Mouse (Mus musculus) intestine, embryonic 14.5 days (tissue): ENCODE data around the gene Tubg1. TPM values are rescaled to one million over a fixed set of nuclear protein-coding genes. Genes with fewer than 3 reads are reported as not detected.

Experiments
- ATAC-seq: fragments of 200-750 bp; cut with Nextera tagmentation; replicated peaks from 2 replicates; pipeline ENCODE4 v1.8.0; 2017; ENCODE audit warnings: low read depth, moderate number of reproducible peaks, moderate TSS enrichment, moderate library complexity; ENCODE audit not compliant: low FRiP score, low TSS enrichment
- DNase-seq: peaks from one replicate; pipeline ENCODE4 v3.0.0-alpha.2; 2018; ENCODE audit warnings: low spot score
- H3K27ac ChIP-seq: fragments of 300-500 bp; sonication (generic); 2 replicates; pipeline ENCODE4 v1.5.1; 2014; ENCODE audit warnings: low read depth, mild to moderate bottlenecking, control low read depth
- H3K27me3 ChIP-seq: fragments of 300-500 bp; sonication (generic); replicated peaks from 2 replicates; pipeline ENCODE4 v1.6.1; 2014; ENCODE audit warnings: low read length, control low read depth; ENCODE audit not compliant: control insufficient read depth, insufficient read depth
- H3K36me3 ChIP-seq: fragments of 300-500 bp; sonication (generic); 2 replicates; pipeline ENCODE4 v1.6.1; 2014; ENCODE audit warnings: low read length, control low read depth; ENCODE audit not compliant: control insufficient read depth, insufficient read depth
- H3K4me1 ChIP-seq: fragments of 300-500 bp; sonication (generic); replicated peaks from 2 replicates; pipeline ENCODE4 v1.6.1; 2014; ENCODE audit warnings: low read length, control low read depth, mixed read lengths; ENCODE audit not compliant: control insufficient read depth, insufficient read depth
- H3K4me2 ChIP-seq: fragments of 300-500 bp; sonication (generic); 2 replicates; pipeline ENCODE4 v1.6.1; 2014; ENCODE audit warnings: low read length
- H3K4me3 ChIP-seq: fragments of 300-500 bp; sonication (generic); 2 replicates; pipeline ENCODE4 v1.5.1; 2014; ENCODE audit warnings: low read depth, low read length, control low read depth, mixed read lengths
- H3K9ac ChIP-seq: fragments of 300-500 bp; sonication (generic); 2 replicates; pipeline ENCODE4 v1.6.1; 2014; ENCODE audit warnings: mild to moderate bottlenecking, low read length
- H3K9me3 ChIP-seq: fragments of 300-500 bp; sonication (generic); 2 replicates; pipeline ENCODE4 v1.6.1; 2016; ENCODE audit warnings: low read length, control low read depth; ENCODE audit not compliant: control insufficient read depth
- WGBS: fragments of 180-500 bp; shearing (Covaris S2); extraction: QIAGEN DNeasy Blood & Tissue Kit; methylation state at CpG from one replicate; pipeline ENCODE4 v1.1.7; 2014; 5-methylcytosine and 5-hydroxymethylcytosine counted together
- polyA plus RNA-seq: library from polyadenylated mRNA; unstranded; fragments of >200 nt; fragmentation: Nextera tagmentation; extraction: Ambion mirVana; gene quantifications from 2 replicates; pipeline ENCODE4 v1.2.1, GENCODE M21; 2014

The Tubg1 gene
- polyA plus RNA-seq, 1 experiment from 2014 or later: 73.8 TPM

DNA sequence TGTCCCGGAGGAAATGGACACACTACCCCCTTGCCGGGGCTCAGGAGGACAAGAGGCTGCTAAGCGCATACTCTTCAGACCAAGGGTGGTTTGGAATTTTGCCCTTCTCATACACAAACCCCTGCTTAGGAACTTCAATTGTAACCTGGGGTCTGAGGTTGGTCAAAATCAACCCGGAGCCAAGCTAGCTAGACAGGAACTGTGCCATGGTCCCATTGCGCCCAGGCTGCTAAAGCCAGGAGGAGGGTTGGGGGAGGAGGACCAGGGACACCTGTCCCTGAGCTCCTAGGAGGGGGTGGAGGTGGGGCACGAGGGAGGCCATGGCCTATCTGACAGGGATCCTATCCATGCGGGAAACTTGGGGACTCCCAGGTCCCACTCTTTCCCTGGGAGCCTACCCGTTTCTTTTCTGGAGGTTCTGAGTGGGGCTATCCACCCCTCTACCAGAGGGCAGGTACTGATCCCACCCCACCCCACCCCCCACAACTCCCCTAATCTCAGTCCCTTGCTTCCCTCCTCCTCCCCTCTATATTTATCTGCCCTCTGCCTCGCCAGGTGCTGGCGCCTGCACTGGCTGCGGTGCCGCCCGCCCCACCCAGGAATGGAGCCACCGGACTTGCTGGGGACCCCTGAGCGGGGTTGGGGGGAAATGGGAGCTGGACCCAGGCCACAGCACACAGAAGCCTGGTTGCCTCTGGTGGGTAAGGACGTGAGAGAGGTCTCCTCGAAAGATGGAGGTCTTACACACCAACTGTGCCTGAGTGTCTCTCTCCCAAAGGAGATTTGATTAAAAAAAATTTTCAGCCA, 49.8 kb downstream of the Tubg1 start:
- Histone ChIP-seq H3K4me3 (peak overlapping the region; percentile 63), H3K27ac (no peak overlapping the region; the same call in 1 of the 2 replicates), H3K36me3 (peaks cover 34% of the 10 kb centered on the region), H3K9ac (peak overlapping the region; percentile 59), H3K9me3 (no peaks in the 10 kb centered on the region), H3K27me3 (peaks cover 43% of the 10 kb centered on the region), H3K4me1 (peaks cover 35% of the 10 kb centered on the region), H3K4me2 (peak overlapping the region; percentile 64)
- DNase-seq: no peak
- no peak for ATAC-seq
- WGBS: 21% methylated on average over 17 of the region's 17 CpGs

DNA sequence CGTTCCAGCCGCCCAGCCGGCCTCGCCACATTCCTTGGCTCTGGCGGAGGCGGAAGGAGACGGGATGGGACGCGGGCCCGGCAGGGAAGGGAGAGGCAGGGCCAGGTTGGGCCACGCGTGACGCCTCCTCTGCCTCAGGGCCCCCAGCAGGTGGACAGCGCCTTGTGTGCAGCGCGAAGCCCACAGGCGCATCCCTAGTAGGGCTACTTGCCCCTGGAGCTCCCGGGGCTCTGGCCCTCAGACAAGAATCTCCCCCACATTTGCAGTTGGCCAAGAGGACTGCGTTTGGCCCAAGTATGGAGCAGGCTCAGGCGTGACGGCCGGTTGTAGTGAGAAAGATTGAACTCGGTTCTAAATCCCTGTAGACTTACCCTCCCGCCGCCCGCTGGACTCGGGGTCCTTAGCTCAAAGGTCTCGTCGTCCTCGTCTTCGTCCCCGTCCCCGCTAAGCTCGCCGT, 50.6 kb downstream of the Tubg1 start, which contains the start of gene Cntnap1:
Gene Cntnap1 (plus strand): TSS at position 170 of the 457 bp plus-strand sequence.
- WGBS: under 1% methylated on average over 34 of the region's 35 CpGs
- Histone ChIP-seq H3K27me3 (peaks cover 38% of the 10 kb centered on the region), H3K4me1 (peaks cover 35% of the 10 kb centered on the region), H3K9me3 (no peaks in the 10 kb centered on the region), H3K9ac (peak within 1 kb of the TSS; percentile 59), H3K36me3 (peaks cover 25% of the 10 kb centered on the region), H3K27ac (peak within 1 kb of the TSS; percentile 75), H3K4me2 (peak within 1 kb of the TSS; percentile 64), H3K4me3 (peak within 1 kb of the TSS; percentile 63)
- no peak for ATAC-seq
- peak; percentile 86 for DNase-seq

- Histone ChIP-seq H3K4me2 (peak within 1 kb of the TSS; percentile 64), H3K27ac (peak within 1 kb of the TSS; percentile 85), H3K9ac (peak within 1 kb of the TSS; percentile 59), H3K27me3 (peaks cover 38% of the 10 kb centered on the region), H3K36me3 (peaks cover 21% of the 10 kb centered on the region), H3K9me3 (no peaks in the 10 kb centered on the region), H3K4me3 (peak within 1 kb of the TSS; percentile 63), H3K4me1 (peaks cover 37% of the 10 kb centered on the region)
- WGBS: under 1% methylated on average over 49 of the region's 50 CpGs
- ATAC-seq (peak; percentile 93), DNase-seq (peak; percentile 92)
Measured at GRCm38 (mm10) chr11:101170811-101171610, 51.3 kb downstream of the Tubg1 start, which contains the start of gene Plekhh3. Plekhh3 (minus strand) TSS chr11:101171351.

DNA sequence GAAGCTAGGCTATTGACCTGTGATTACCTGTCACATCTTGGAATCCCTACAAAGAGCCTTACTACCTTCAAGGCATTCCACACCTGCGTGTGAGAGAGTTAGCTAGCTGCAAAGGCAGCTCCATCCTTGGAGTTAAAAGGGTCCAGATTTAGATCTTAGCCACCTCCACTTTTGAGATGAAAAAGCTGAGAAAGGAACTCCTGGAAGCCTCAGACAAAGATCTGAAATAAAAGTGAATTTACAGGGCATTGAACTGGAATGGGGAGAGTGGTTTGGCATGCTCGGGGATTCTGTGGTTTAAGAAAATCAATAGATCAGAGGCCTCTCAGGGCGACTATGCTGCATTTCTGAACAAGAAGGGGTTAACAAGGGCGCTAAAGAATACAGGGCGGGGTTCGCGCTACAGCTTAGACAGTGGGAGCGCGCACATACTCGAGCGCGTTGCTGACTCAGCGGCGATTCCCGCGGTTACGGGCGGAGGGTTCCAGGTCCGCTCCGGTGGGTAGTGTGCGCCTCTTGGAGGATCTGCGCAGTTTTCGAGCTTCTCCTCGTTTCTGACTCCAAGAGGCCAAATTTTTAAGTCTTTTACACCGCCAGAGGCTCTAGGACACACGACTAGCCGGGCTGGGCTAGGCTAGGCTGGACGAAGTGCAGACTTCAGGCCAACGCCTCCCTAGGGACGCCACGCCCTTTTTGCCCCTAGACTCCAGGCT, 52.1 kb downstream of the Tubg1 start:
- peak overlapping the region; percentile 85 for H3K27ac ChIP-seq
- peak; percentile 36; the same call in 1 of the 2 replicates for ATAC-seq
- H3K27me3 ChIP-seq: peaks cover 35% of the 10 kb centered on the region
- peak; percentile 88 for DNase-seq
- H3K4me2 ChIP-seq: peak overlapping the region; percentile 64
- peaks cover 46% of the 10 kb centered on the region for H3K4me1 ChIP-seq
- H3K9ac ChIP-seq: peak overlapping the region; percentile 43
- peaks cover 12% of the 10 kb centered on the region for H3K36me3 ChIP-seq
- under 1% methylated on average over 31 of the region's 31 CpGs for WGBS
- H3K9me3 ChIP-seq: no peaks in the 10 kb centered on the region
- peak overlapping the region; percentile 41 for H3K4me3 ChIP-seq

DNA sequence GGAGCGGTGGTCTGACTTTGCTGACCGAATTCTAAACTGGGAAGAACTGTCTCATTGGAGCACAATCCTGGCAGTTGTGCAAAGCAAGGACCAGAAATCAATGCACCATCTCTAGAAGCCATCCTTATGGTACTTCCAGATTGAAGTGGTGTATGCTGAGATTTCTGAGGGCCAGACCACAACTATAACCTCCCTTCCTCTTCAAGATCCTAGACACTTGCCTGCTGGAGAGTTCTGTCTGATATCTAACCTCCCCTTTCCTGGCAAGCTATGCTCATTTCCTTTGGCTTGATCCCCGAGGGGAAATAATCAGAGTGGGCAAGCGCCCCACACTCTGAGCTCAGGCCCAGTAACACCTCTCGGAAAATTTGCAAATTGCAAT, 52.7 kb downstream of the Tubg1 start:
- DNase-seq (no peak), ATAC-seq (no peak)
- Histone ChIP-seq H3K9me3 (no peaks in the 10 kb centered on the region), H3K4me3 (peak overlapping the region; percentile 41), H3K4me1 (peaks cover 50% of the 10 kb centered on the region), H3K4me2 (peak overlapping the region; percentile 64), H3K9ac (peak overlapping the region; percentile 43), H3K36me3 (peaks cover 7% of the 10 kb centered on the region), H3K27me3 (peaks cover 35% of the 10 kb centered on the region), H3K27ac (peak overlapping the region; percentile 85)
- WGBS: 19% methylated on average over 5 of the region's 5 CpGs

GRCm38 (mm10) chr11:101173112-101173511, 53.4 kb downstream of the Tubg1 start:
- Histone ChIP-seq H3K27me3 (peaks cover 35% of the 10 kb centered on the region), H3K27ac (peak overlapping the region; percentile 40; the same call in 1 of the 2 replicates), H3K9me3 (no peaks in the 10 kb centered on the region), H3K9ac (no peak overlapping the region), H3K4me2 (peak overlapping the region; percentile 64), H3K36me3 (no peaks in the 10 kb centered on the region), H3K4me1 (peaks cover 50% of the 10 kb centered on the region), H3K4me3 (peak overlapping the region; percentile 29)
- ATAC-seq (no peak), DNase-seq (no peak)
- WGBS: 12% methylated on average over 11 of the region's 11 CpGs

GRCm38 (mm10) chr11:101173631-101174388, 54.1 kb downstream of the Tubg1 start:
- Histone ChIP-seq H3K9ac (peak overlapping the region; percentile 25; the same call in 1 of the 2 replicates), H3K36me3 (no peaks in the 10 kb centered on the region), H3K4me2 (peak overlapping the region; percentile 64), H3K4me3 (peak overlapping the region; percentile 29), H3K27ac (peak overlapping the region; percentile 40; the same call in 1 of the 2 replicates), H3K4me1 (peaks cover 50% of the 10 kb centered on the region), H3K27me3 (peaks cover 35% of the 10 kb centered on the region), H3K9me3 (no peaks in the 10 kb centered on the region)
- ATAC-seq: peak; percentile 51
- WGBS: 1% methylated on average over 61 of the region's 61 CpGs
- peak; percentile 90 for DNase-seq
